Mouse (Mus musculus) brain, embryonic 14.5 days (tissue): ENCODE results near the gene Smagp.

ENCODE experiments used
- CTCF ChIP-seq: fragments of 200-500 bp; IDR thresholded peaks from 2 replicates; pipeline ENCODE4 v1.5.1; 2012; ENCODE audit warnings: inconsistent platforms, mild to moderate bottlenecking, moderate library complexity, borderline replicate concordance; ENCODE audit not compliant: insufficient read depth, insufficient read length; ENCODE audit errors: extremely low read depth
- POLR2A ChIP-seq: fragments of 200-500 bp; IDR thresholded peaks from 2 replicates; pipeline ENCODE4 v1.6.1; 2012; ENCODE audit warnings: mild to moderate bottlenecking, inconsistent platforms, borderline replicate concordance; ENCODE audit not compliant: poor library complexity, insufficient read depth, insufficient read length, severe bottlenecking; ENCODE audit errors: extremely low read depth

DNA sequence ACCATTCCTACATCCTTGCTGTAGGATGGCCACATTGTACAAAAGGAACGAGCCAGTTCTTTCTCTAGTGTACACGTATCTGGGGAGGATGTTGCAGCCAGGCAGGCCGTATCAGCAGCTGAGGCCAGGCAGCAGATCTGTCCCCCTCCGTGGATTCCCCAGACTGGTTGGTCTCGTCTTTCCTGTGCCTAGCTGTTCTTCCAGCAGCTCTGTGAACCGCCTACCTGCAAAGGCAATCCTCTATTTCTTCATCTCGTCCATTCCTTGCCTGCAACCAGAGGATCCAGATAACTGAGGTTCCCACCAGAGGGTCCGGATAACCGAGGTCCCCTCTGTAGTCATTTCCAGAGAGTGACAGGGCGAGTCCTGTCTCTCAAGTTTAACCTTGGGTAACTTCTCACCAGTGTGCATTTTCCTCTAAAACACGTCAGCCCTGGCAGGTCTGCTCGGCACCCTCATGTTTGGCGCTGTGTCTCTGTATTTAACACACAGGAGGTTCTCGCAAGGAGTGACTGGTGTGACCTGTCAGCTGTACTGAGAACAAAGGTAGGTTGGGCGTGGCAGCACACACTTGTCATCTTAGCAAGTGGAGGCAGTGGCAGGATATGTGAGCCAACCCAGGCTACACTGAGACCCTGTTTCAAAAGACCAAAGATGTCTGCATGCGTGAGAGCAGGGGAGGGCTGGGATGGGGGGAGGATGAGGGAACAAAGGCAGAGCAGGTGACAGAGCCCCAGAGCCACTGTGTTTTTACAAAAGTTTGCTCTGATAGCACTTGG is 3.4 kb upstream of the Smagp start:
- TF ChIP-seq CTCF (no peak), POLR2A (no peak)
